Mouse (Mus musculus): ENCODE results near the gene Lgmn.

- TF ChIP-seq CTCF (IDR thresholded peaks at IDR 0.05; ENCODE audit: low read depth) = no peak
- no peak for TF ChIP-seq EP300 (IDR thresholded peaks at IDR 0.05; ENCODE audit: low read depth)
Measured at GRCm38 (mm10) chr12:102383288-102383687, 56.3 kb downstream of the Lgmn start.
